Mouse (Mus musculus) kidney, postnatal 0 days (tissue): ENCODE results near the gene Kif26b. TPM values are rescaled to one million over a fixed set of nuclear protein-coding genes. Genes with fewer than 3 reads are reported as not detected.

ENCODE experiments used
- ATAC-seq: fragments of 200-750 bp; cut with Nextera tagmentation; replicated peaks from 2 replicates; pipeline ENCODE4 v1.8.0; 2017; ENCODE audit warnings: low read depth, moderate number of reproducible peaks, moderate TSS enrichment, moderate library complexity; ENCODE audit not compliant: low FRiP score
- DNase-seq: peaks from one replicate; pipeline ENCODE4 v3.0.0-alpha.2; 2016; ENCODE audit warnings: low spot score
- H3K27ac ChIP-seq: fragments of 300-500 bp; sonication (generic); 2 replicates; pipeline ENCODE4 v1.5.1; 2014; ENCODE audit warnings: mild to moderate bottlenecking
- H3K27me3 ChIP-seq: fragments of 300-500 bp; sonication (generic); 2 replicates; pipeline ENCODE4 v1.6.1; 2014; ENCODE audit warnings: low read length, mixed read lengths; ENCODE audit not compliant: insufficient read depth
- H3K36me3 ChIP-seq: fragments of 300-500 bp; sonication (generic); 2 replicates; pipeline ENCODE4 v1.6.1; 2014; ENCODE audit warnings: low read length, mixed read lengths; ENCODE audit not compliant: insufficient read depth
- H3K4me1 ChIP-seq: fragments of 300-500 bp; sonication (generic); replicated peaks from 2 replicates; pipeline ENCODE4 v1.6.1; 2014; ENCODE audit warnings: antibody characterized with exemption, low read length, mixed read lengths; ENCODE audit not compliant: insufficient read depth
- H3K4me2 ChIP-seq: fragments of 300-500 bp; sonication (generic); 2 replicates; pipeline ENCODE4 v1.6.1; 2014; ENCODE audit warnings: mild to moderate bottlenecking, low read length, moderate library complexity, mixed read lengths
- H3K4me3 ChIP-seq: fragments of 300-500 bp; sonication (generic); replicated peaks from 2 replicates; pipeline ENCODE4 v1.5.1; 2014; ENCODE audit warnings: low read depth, low read length
- H3K9ac ChIP-seq: fragments of 300-500 bp; sonication (generic); 2 replicates; pipeline ENCODE4 v1.6.1; 2014; ENCODE audit warnings: low read depth, low read length
- H3K9me3 ChIP-seq: fragments of 300-500 bp; sonication (generic); replicated peaks from 2 replicates; pipeline ENCODE4 v1.6.1; 2016; ENCODE audit warnings: low read length, inconsistent platforms, mixed read lengths
- CTCF ChIP-seq: IDR thresholded peaks from 2 replicates; pipeline ENCODE4 v1.5.1; 2016; ENCODE audit warnings: antibody characterized with exemption, low read depth, mild to moderate bottlenecking, moderate library complexity
- WGBS: fragments of 180-500 bp; shearing (Covaris S2); extraction: QIAGEN DNeasy Blood & Tissue Kit; methylation state at CpG from one replicate; pipeline ENCODE4 v1.1.7; 2014; 5-methylcytosine and 5-hydroxymethylcytosine counted together
- polyA plus RNA-seq: library from polyadenylated mRNA; unstranded; fragments of >200 nt; fragmentation: Nextera tagmentation; extraction: Ambion mirVana; gene quantifications from 2 replicates; pipeline ENCODE4 v1.2.1, GENCODE M21; 2015

The Kif26b gene
- polyA plus RNA-seq, 1 experiment from 2014 or later: 6.4 TPM

- Histone ChIP-seq H3K4me3 (no peak overlapping the region), H3K27ac (no peak overlapping the region), H3K4me2 (no peak overlapping the region), H3K27me3 (no peaks in the 10 kb centered on the region), H3K36me3 (no peaks in the 10 kb centered on the region), H3K9me3 (no peaks in the 10 kb centered on the region), H3K4me1 (no peaks in the 10 kb centered on the region), H3K9ac (no peak overlapping the region)
- no peak for TF ChIP-seq CTCF
- no peak for DNase-seq
- 79% methylated on average over 13 of the region's 13 CpGs for WGBS
- no peak for ATAC-seq
Measured at GRCm38 (mm10) chr1:178747279-178748221, 218.6 kb downstream of the Kif26b start.

- TF ChIP-seq CTCF: no peak
- Histone ChIP-seq H3K27me3 (no peaks in the 10 kb centered on the region), H3K9me3 (no peaks in the 10 kb centered on the region), H3K36me3 (no peaks in the 10 kb centered on the region), H3K4me2 (no peak overlapping the region), H3K9ac (no peak overlapping the region), H3K4me3 (no peak overlapping the region), H3K4me1 (no peaks in the 10 kb centered on the region), H3K27ac (no peak overlapping the region)
- ATAC-seq (no peak), DNase-seq (no peak)
- WGBS: 69% methylated on average over 7 of the region's 7 CpGs
Measured at GRCm38 (mm10) chr1:178748222-178748600, 219.3 kb downstream of the Kif26b start.

GRCm38 (mm10) chr1:178748617-178749016 lies 219.7 kb downstream of the Kif26b start:
- no peak overlapping the region for H3K4me2 ChIP-seq
- no peak overlapping the region for H3K27ac ChIP-seq
- peak; percentile 31; the same call in 1 of the 2 replicates for TF ChIP-seq CTCF
- ATAC-seq (no peak), DNase-seq (no peak)
- no peak overlapping the region for H3K4me3 ChIP-seq
- no peaks in the 10 kb centered on the region for H3K4me1 ChIP-seq
- no peaks in the 10 kb centered on the region for H3K36me3 ChIP-seq
- WGBS: 92% methylated on average over 1 of the region's 1 CpGs
- H3K9me3 ChIP-seq: no peaks in the 10 kb centered on the region
- no peaks in the 10 kb centered on the region for H3K27me3 ChIP-seq
- no peak overlapping the region for H3K9ac ChIP-seq

DNA sequence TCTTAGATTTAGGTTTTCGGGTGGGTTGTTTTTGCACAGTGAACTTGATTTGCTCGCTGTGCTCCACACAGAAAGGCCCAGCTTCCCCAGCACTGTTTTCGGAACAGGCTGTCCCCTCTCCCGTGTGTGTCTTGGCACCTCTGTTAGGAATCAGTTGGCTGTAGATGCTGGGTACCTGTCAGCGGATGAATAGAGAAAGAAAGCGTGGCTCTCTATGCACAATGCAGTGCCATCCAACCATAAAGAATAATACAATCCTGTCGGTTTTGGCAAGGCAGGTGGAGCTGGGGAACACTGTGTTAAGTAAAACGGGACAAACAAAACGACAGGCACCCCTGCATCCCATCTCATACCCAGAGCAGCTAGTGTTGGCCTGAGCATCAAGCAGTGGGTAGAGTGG lies 220.9 kb downstream of the Kif26b start:
- no peak for TF ChIP-seq CTCF
- ATAC-seq: no peak
- H3K9me3 ChIP-seq: no peaks in the 10 kb centered on the region

GRCm38 (mm10) chr1:178758441-178758840 lies 229.5 kb downstream of the Kif26b start:
- TF ChIP-seq CTCF: no peak
- 34% methylated on average over 3 of the region's 3 CpGs for WGBS
- ATAC-seq: no peak
- H3K9ac ChIP-seq: no peak overlapping the region
- peak; percentile 41 for DNase-seq
- no peaks in the 10 kb centered on the region for H3K36me3 ChIP-seq
- H3K27ac ChIP-seq: no peak overlapping the region
- no peaks in the 10 kb centered on the region; the same call in 1 of the 2 replicates for H3K4me1 ChIP-seq
- H3K9me3 ChIP-seq: no peaks in the 10 kb centered on the region
- no peak overlapping the region for H3K4me3 ChIP-seq
- no peak overlapping the region for H3K4me2 ChIP-seq
- no peaks in the 10 kb centered on the region for H3K27me3 ChIP-seq

More for the DNA sequence above, 220.9 kb downstream of the Kif26b start:
- DNase-seq: no peak
- Histone ChIP-seq H3K4me2 (no peak overlapping the region), H3K9ac (no peak overlapping the region), H3K4me3 (no peak overlapping the region), H3K4me1 (no peaks in the 10 kb centered on the region), H3K27ac (no peak overlapping the region), H3K27me3 (no peaks in the 10 kb centered on the region), H3K36me3 (no peaks in the 10 kb centered on the region)
- WGBS: 55% methylated on average over 9 of the region's 9 CpGs

DNA sequence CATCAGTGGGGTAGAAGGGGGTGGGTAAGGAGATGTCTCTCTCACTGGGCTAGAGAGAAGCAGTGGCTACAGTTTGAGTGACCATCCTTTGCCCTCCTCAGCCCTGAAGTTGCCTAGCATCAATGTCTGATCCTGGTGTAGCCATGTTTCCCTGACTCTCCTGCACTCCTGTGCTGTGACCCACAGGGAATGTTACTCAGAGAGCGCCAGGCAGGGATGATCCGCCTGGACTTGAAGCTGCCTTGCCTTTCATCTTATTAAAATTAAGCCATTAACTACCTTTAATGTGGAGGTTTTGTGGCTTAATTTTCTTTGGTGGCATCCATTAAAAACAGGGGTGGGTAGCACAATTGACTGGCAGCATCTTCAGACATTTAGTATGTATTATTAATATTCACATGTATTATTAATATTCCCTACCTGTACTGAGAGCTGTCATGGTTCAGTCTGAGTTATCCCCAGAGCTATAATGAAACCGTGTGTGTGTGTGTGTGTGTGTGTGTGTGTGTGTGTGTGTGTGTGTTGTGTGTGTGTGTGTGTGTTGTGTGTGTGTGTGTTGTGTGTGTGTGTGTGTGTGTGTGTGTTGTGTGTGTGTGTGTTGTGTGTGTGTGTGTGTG lies 233.3 kb downstream of the Kif26b start:
- H3K36me3 ChIP-seq: no peaks in the 10 kb centered on the region
- H3K27me3 ChIP-seq: no peaks in the 10 kb centered on the region
- whole genome bisulfite sequencing: 89% methylated on average over 3 of the region's 3 CpGs
- no peak overlapping the region for H3K27ac ChIP-seq
- H3K9me3 ChIP-seq: no peaks in the 10 kb centered on the region
- no peak overlapping the region for H3K9ac ChIP-seq
- TF ChIP-seq CTCF: no peak
- H3K4me1 ChIP-seq: no peaks in the 10 kb centered on the region; the same call in 1 of the 2 replicates
- H3K4me3 ChIP-seq: no peak overlapping the region
- H3K4me2 ChIP-seq: no peak overlapping the region
- DNase-seq (no peak), ATAC-seq (no peak)
